Mouse (Mus musculus) liver (tissue): ENCODE measurements around the gene Prl8a8.

Experiments
- DNase-seq: peaks from one replicate; pipeline ENCODE4 v3.0.0-alpha.2; 2020; ENCODE audit warnings: mixed read lengths

Gene Prl8a8

DNA sequence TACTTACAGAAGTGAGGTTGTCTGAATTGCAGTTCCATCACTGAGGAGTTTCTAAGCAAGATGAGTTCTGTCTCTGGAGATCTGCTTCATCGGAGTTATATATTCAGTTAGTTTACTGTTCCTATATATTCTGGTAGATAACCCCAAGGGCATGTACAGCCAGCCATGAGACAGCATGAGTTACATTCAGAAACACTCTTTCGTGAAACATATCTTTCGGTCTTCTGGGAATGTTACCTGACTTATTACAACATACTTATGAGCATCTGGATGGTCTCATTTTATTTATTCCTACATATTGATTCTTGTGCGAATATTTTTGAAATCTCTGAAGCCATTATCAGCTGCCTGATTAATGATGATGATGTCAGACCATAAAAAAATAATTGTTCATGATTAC lies at the start of gene Prl8a8:
TSS of gene Prl8a8 (minus strand) at position 101 of the 400 bp plus-strand sequence.
- no peak for DNase-seq

- DNase-seq = no peak
Measured at GRCm38 (mm10) chr13:27553336-27553735, 40.3 kb upstream of the Prl8a8 start.

DNA sequence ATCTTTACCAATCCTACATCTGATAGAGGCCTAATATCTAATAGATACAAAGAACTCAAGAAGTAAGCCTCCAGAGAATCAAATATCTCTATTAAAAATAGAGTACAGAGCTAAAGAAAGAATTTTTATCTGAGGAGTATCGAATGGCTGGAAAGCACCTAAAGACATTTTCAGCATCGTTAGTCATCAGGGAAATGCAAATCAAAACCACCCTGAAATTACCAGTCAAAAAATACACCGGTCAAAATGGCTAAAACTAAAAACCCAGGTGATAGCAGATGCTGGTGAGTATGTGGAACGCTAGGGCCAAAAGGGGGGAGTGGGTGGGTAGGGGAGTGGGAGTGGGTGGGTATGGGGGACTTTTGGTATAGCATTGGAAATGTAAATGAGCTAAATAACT lies 10.1 kb upstream of the Prl8a8 start:
- DNase-seq = no peak

GRCm38 (mm10) chr13:27507645-27508044 lies 5.4 kb downstream of the Prl8a8 start:
- DNase-seq = no peak
